Mouse (Mus musculus): Measurements from ENCODE around the gene Olfr65. TPM values are rescaled to one million over a fixed set of nuclear protein-coding genes. Genes with fewer than 3 reads are reported as not detected.

The Olfr65 gene
- polyA plus RNA-seq (2021; fragmentation: Nextera tagmentation): not detected in 2 replicates
- long read RNA-seq, experiment 1: 0 reads
- long read RNA-seq, experiment 2: 0 reads

DNA sequence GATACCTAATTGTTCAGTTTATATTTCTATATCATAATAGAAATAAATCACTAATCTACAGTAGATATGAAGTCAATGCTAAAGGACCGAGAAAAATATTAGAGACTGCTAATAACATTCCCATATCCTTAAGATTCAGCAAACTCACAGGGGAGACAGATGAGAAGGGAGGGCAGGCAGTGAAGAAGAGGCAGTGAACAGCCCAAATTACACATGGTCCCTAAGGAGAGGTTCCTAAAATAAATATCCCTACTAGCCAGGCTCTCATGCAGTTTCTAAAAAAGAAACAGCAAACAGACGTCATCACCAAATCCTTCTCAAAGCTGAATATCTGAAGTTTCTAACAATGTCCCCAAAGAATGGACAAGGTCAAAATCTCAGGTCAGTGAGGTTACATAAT is at the start of gene Olfr65:
Gene Olfr65, plus strand, starts transcription at position 301 of the 400 bp plus-strand sequence.

DNA sequence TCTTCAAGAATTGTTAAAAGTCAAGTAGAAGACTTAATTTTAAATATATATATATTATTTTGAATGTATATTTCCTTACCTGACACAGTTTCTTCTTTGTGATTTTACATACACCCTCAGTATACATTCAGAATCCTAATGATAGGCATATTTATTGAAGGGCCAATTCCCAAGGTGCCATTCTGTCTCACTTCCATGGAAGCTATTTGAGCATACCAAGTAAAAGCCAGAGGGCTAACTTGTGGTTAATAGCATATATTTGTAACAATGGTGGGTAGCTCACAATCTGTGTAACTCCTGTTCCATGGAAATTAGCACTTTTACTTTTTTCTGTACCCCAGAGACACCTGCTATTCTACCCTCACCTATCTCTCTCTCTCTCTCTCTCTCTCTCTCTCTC is 17.1 kb upstream of the Olfr65 start, which contains the start of gene Olfr66:
Gene Olfr66, minus strand, starts transcription at position 101 of the 400 bp plus-strand sequence.

DNA sequence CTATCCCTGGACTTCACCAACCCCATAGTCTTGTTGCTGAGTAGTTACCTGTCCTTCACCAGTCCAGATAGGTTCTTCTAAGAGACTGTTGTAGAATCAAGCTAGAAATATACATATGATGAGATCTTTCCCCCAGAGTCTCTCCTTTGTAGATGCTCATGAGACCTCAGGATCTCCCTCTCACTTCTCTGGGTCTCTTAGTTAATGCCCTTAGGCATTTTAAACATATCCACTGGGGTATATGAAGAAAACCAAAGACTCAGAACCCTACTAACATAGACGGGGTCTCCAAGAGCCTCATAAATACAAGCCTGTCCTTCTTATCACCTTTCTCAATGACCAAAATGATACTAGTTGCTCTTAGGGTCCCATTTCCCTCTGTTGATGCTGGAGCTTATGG is 8.9 kb upstream of the Olfr65 start, which contains the start of gene Olfr64:
Gene Olfr64, minus strand, starts transcription at position 101 of the 400 bp plus-strand sequence.

DNA sequence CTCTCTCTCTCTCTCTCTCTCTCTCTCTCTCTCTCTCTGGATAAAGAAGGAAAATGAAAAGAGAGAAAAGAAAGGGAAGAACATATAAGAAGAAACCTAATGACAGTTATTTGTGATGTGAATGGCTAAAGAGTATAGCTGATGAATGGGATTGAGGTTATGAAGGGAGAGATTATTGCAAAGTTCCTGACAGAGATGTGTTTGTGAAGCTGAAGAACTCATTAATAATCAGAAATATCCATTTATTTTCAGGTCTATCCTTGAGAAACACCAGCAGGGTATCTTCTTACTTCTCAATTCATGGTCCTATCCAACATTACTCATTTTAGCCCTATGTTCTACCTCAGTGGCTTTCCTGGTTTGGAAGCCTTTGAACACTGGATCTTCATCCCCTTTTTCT is 25.2 kb downstream of the Olfr65 start, which contains the start of gene Olfr631:
Gene Olfr631, plus strand, starts transcription at position 301 of the 400 bp plus-strand sequence.

DNA sequence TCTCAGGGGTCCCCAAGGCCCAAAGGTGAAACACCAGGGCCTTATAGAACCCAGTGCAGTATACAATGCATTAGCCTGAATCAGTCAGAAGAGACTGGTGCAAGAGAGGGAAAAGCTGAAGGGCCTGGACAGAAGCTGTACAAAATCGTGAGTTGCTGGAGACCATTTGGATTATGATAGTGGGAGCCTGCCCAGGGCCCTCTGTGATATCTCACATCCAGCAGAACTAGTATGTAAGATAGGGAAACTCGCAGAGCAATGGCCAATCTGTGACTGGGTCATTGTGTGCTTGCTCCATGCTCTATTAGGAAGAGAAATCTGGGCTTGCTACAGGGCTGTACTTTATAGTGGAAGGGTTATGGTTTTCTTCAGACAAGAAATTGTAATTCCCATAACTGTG is 31.0 kb downstream of the Olfr65 start, which contains the start of gene Olfr632:
Gene Olfr632, plus strand, starts transcription at position 84 of the 400 bp plus-strand sequence.

DNA sequence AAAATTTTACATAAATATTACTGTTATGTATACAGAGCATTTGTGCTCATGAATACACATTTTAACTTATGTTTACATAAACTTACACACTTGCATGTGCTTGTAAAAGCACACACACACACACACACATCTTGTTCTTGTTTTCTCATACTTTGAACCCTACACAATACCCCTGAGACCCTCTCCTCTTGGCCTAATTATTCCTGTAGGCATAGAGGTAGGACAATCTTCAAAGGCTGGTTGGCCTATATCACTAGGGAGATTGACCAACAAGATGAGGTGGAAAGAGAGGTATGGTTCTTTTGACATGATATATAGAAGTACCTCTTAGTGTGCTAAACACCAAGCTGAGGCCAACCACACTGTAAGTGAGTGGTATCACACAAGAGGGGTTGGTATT is 40.9 kb downstream of the Olfr65 start, which contains the start of gene Olfr633:
Gene Olfr633, plus strand, starts transcription at position 301 of the 400 bp plus-strand sequence.

Other genes starting within 250 kb of the Olfr65 start
- not detected in 2 replicates for gene Olfr623, start 239.8 kb upstream of the Olfr65 start, polyA plus RNA-seq (2021; fragmentation: Nextera tagmentation)
- 0.01 TPM in 1 of 2 replicates, not detected in the other for gene Olfr624, start 232.3 kb upstream of the Olfr65 start, polyA plus RNA-seq (2021; fragmentation: Nextera tagmentation)
- not detected in 2 replicates for gene Olfr625-ps1, start 220.8 kb upstream of the Olfr65 start, polyA plus RNA-seq (2021; fragmentation: Nextera tagmentation)
- not detected in 2 replicates for gene Olfr243, start 188.8 kb upstream of the Olfr65 start, polyA plus RNA-seq (2021; fragmentation: Nextera tagmentation)
- gene Olfr628, start 173.1 kb upstream of the Olfr65 start, polyA plus RNA-seq (2021; fragmentation: Nextera tagmentation): not detected in 2 replicates
- gene Olfr629, start 158.5 kb upstream of the Olfr65 start, polyA plus RNA-seq (2021; fragmentation: Nextera tagmentation): not detected in 2 replicates
- not detected in 2 replicates for gene Olfr630, start 146.2 kb upstream of the Olfr65 start, polyA plus RNA-seq (2021; fragmentation: Nextera tagmentation)
- gene Olfr69, start 131.9 kb upstream of the Olfr65 start, polyA plus RNA-seq (2021; fragmentation: Nextera tagmentation): not detected in 2 replicates
- not detected in 2 replicates for gene Olfr68, start 123.8 kb upstream of the Olfr65 start, polyA plus RNA-seq (2021; fragmentation: Nextera tagmentation)
- gene Olfr67, start 111.7 kb upstream of the Olfr65 start, polyA plus RNA-seq (2021; fragmentation: Nextera tagmentation): not detected in 2 replicates
- 3.2 and 6.0 TPM in 2 replicates for gene Hbb-bt, start 89.5 kb upstream of the Olfr65 start, polyA plus RNA-seq (2021; fragmentation: Nextera tagmentation)
- gene Hbb-bs, start 75.4 kb upstream of the Olfr65 start, polyA plus RNA-seq (2021; fragmentation: Nextera tagmentation): 18.9 and 25.8 TPM in 2 replicates
- not detected in 2 replicates for gene Hbb-bh2, start 63.0 kb upstream of the Olfr65 start, polyA plus RNA-seq (2021; fragmentation: Nextera tagmentation)
- not detected in 2 replicates for gene Hbb-bh1, start 60.3 kb upstream of the Olfr65 start, polyA plus RNA-seq (2021; fragmentation: Nextera tagmentation)
- 0.20 TPM in 1 of 2 replicates, not detected in the other for gene Hbb-y, start 50.3 kb upstream of the Olfr65 start, polyA plus RNA-seq (2021; fragmentation: Nextera tagmentation)
- not detected in 2 replicates for gene Olfr66, start 17.2 kb upstream of the Olfr65 start, polyA plus RNA-seq (2021; fragmentation: Nextera tagmentation)
- not detected in 2 replicates for gene Olfr64, start 9.0 kb upstream of the Olfr65 start, polyA plus RNA-seq (2021; fragmentation: Nextera tagmentation)
- not detected in 2 replicates for gene Olfr631, start 25.3 kb downstream of the Olfr65 start, polyA plus RNA-seq (2021; fragmentation: Nextera tagmentation)
- not detected in 2 replicates for gene Olfr632, start 30.9 kb downstream of the Olfr65 start, polyA plus RNA-seq (2021; fragmentation: Nextera tagmentation)
- not detected in 2 replicates for gene Olfr633, start 41.0 kb downstream of the Olfr65 start, polyA plus RNA-seq (2021; fragmentation: Nextera tagmentation)
- 0.01 TPM in 1 of 2 replicates, not detected in the other for gene Olfr635, start 67.7 kb downstream of the Olfr65 start, polyA plus RNA-seq (2021; fragmentation: Nextera tagmentation)
- not detected in 2 replicates for gene Olfr638, start 95.3 kb downstream of the Olfr65 start, polyA plus RNA-seq (2021; fragmentation: Nextera tagmentation)
- 0.01 TPM in 1 of 2 replicates, not detected in the other for gene Olfr639, start 113.8 kb downstream of the Olfr65 start, polyA plus RNA-seq (2021; fragmentation: Nextera tagmentation)
- not detected in 2 replicates for gene Olfr640, start 122.1 kb downstream of the Olfr65 start, polyA plus RNA-seq (2021; fragmentation: Nextera tagmentation)
- gene Olfr641, start 132.0 kb downstream of the Olfr65 start, polyA plus RNA-seq (2021; fragmentation: Nextera tagmentation): not detected in 2 replicates
- not detected in 2 replicates for gene Olfr642, start 149.2 kb downstream of the Olfr65 start, polyA plus RNA-seq (2021; fragmentation: Nextera tagmentation)
- not detected in 2 replicates for gene 4930516K23Rik, start 158.0 kb downstream of the Olfr65 start, polyA plus RNA-seq (2021; fragmentation: Nextera tagmentation)
- not detected in 2 replicates for gene Olfr644, start 168.4 kb downstream of the Olfr65 start, polyA plus RNA-seq (2021; fragmentation: Nextera tagmentation)
- not detected in 2 replicates for gene Olfr645, start 182.0 kb downstream of the Olfr65 start, polyA plus RNA-seq (2021; fragmentation: Nextera tagmentation)
- not detected in 2 replicates for gene Olfr646, start 201.4 kb downstream of the Olfr65 start, polyA plus RNA-seq (2021; fragmentation: Nextera tagmentation)
- gene Ubqln5, start 226.3 kb downstream of the Olfr65 start, polyA plus RNA-seq (2021; fragmentation: Nextera tagmentation): not detected in 2 replicates
- not detected in 2 replicates for gene Olfr643, start 233.9 kb downstream of the Olfr65 start, polyA plus RNA-seq (2021; fragmentation: Nextera tagmentation)
- not detected in 2 replicates for gene Ubqln3, start 239.8 kb downstream of the Olfr65 start, polyA plus RNA-seq (2021; fragmentation: Nextera tagmentation)
- not detected in 2 replicates for gene Ubqlnl, start 247.1 kb downstream of the Olfr65 start, polyA plus RNA-seq (2021; fragmentation: Nextera tagmentation)